Mouse (Mus musculus) forebrain, embryonic 15.5 days (tissue): Measurements from ENCODE around the gene Mylk3. TPM values are rescaled to one million over a fixed set of nuclear protein-coding genes. Genes with fewer than 3 reads are reported as not detected.

ENCODE experiments used
- ATAC-seq: fragments of 200-750 bp; cut with Nextera tagmentation; replicated peaks from 2 replicates; pipeline ENCODE4 v1.8.0; 2017; ENCODE audit warnings: mild to moderate bottlenecking, moderate TSS enrichment, moderate library complexity
- H3K27ac ChIP-seq: fragments of 300-500 bp; sonication (generic); replicated peaks from 2 replicates; pipeline ENCODE4 v1.5.1; 2015; ENCODE audit warnings: mild to moderate bottlenecking, inconsistent platforms
- H3K27me3 ChIP-seq: fragments of 300-500 bp; sonication (generic); 2 replicates; pipeline ENCODE4 v1.6.1; 2015; ENCODE audit warnings: inconsistent platforms
- H3K36me3 ChIP-seq: fragments of 300-500 bp; sonication (generic); 2 replicates; pipeline ENCODE4 v1.6.1; 2015; ENCODE audit warnings: mild to moderate bottlenecking, inconsistent platforms
- H3K4me1 ChIP-seq: fragments of 300-500 bp; sonication (generic); 2 replicates; pipeline ENCODE4 v1.6.1; 2015; ENCODE audit warnings: inconsistent platforms
- H3K4me2 ChIP-seq: fragments of 300-500 bp; sonication (generic); replicated peaks from 2 replicates; pipeline ENCODE4 v1.6.1; 2015; ENCODE audit warnings: mild to moderate bottlenecking, inconsistent platforms
- H3K4me3 ChIP-seq: fragments of 300-500 bp; sonication (generic); 2 replicates; pipeline ENCODE4 v1.5.1; 2015; ENCODE audit warnings: mild to moderate bottlenecking, inconsistent platforms
- H3K9ac ChIP-seq: fragments of 300-500 bp; sonication (generic); replicated peaks from 2 replicates; pipeline ENCODE4 v1.6.1; 2015; ENCODE audit warnings: mild to moderate bottlenecking, inconsistent platforms
- H3K9me3 ChIP-seq: fragments of 300-500 bp; sonication (generic); 2 replicates; pipeline ENCODE4 v1.6.1; 2016; ENCODE audit warnings: inconsistent platforms
- WGBS: fragments of 180-500 bp; shearing (Covaris S2); methylation state at CpG from one replicate; pipeline ENCODE4 v1.1.7; 2015; ENCODE audit warnings: mixed read lengths; 5-methylcytosine and 5-hydroxymethylcytosine counted together
- polyA plus RNA-seq: library from polyadenylated mRNA; unstranded; fragments of >200 nt; fragmentation: Nextera tagmentation; extraction: Ambion mirVana; gene quantifications from 2 replicates; pipeline ENCODE4 v1.2.1, GENCODE M21; 2015

Gene Mylk3
- polyA plus RNA-seq, 1 experiment from 2014 or later = 0.51 TPM

GRCm38 (mm10) chr8:85405961-85406360 is 19.8 kb upstream of the Mylk3 start:
- no peaks in the 10 kb centered on the region for H3K27me3 ChIP-seq
- H3K4me2 ChIP-seq = no peak overlapping the region
- peaks cover 6% of the 10 kb centered on the region; the same call in 1 of the 2 replicates for H3K36me3 ChIP-seq
- H3K27ac ChIP-seq = no peak overlapping the region
- 75% methylated on average over 10 of the region's 10 CpGs for WGBS
- H3K9ac ChIP-seq = no peak overlapping the region
- H3K4me3 ChIP-seq = no peak overlapping the region
- ATAC-seq = no peak
- H3K4me1 ChIP-seq = no peaks in the 10 kb centered on the region
- H3K9me3 ChIP-seq = no peaks in the 10 kb centered on the region

- Histone ChIP-seq H3K27ac (no peak overlapping the region), H3K4me3 (no peak overlapping the region), H3K4me1 (no peaks in the 10 kb centered on the region), H3K36me3 (peaks cover 6% of the 10 kb centered on the region; the same call in 1 of the 2 replicates), H3K9me3 (no peaks in the 10 kb centered on the region), H3K27me3 (no peaks in the 10 kb centered on the region), H3K4me2 (no peak overlapping the region), H3K9ac (no peak overlapping the region)
- 58% methylated on average over 3 of the region's 3 CpGs for whole genome bisulfite sequencing
- 0 out of 2 replicates have a peak, but pooled peaks have one; percentile 51 for ATAC-seq
Measured at GRCm38 (mm10) chr8:85405418-85405817, 19.3 kb upstream of the Mylk3 start.

- no peak overlapping the region for H3K4me3 ChIP-seq
- no peaks in the 10 kb centered on the region for H3K36me3 ChIP-seq
- H3K4me2 ChIP-seq = no peak overlapping the region
- H3K27me3 ChIP-seq = no peaks in the 10 kb centered on the region
- no peaks in the 10 kb centered on the region for H3K4me1 ChIP-seq
- WGBS = 91% methylated on average over 4 of the region's 4 CpGs
- H3K27ac ChIP-seq = no peak overlapping the region
- no peak overlapping the region for H3K9ac ChIP-seq
- no peak for ATAC-seq
- no peaks in the 10 kb centered on the region for H3K9me3 ChIP-seq
Measured at GRCm38 (mm10) chr8:85398548-85398947, 12.4 kb upstream of the Mylk3 start.

- Histone ChIP-seq H3K4me2 (no peak overlapping the region), H3K27ac (no peak overlapping the region), H3K27me3 (no peaks in the 10 kb centered on the region), H3K9me3 (no peaks in the 10 kb centered on the region), H3K4me3 (no peak overlapping the region), H3K4me1 (no peaks in the 10 kb centered on the region), H3K36me3 (no peaks in the 10 kb centered on the region), H3K9ac (no peak overlapping the region)
- no peak for ATAC-seq
- 52% methylated on average over 5 of the region's 5 CpGs for WGBS
Measured at GRCm38 (mm10) chr8:85397508-85397907, 11.4 kb upstream of the Mylk3 start.

- Histone ChIP-seq H3K4me2 (no peak overlapping the region), H3K4me1 (no peaks in the 10 kb centered on the region), H3K27ac (no peak overlapping the region), H3K36me3 (no peaks in the 10 kb centered on the region), H3K9ac (no peak overlapping the region), H3K27me3 (no peaks in the 10 kb centered on the region), H3K4me3 (no peak overlapping the region), H3K9me3 (no peaks in the 10 kb centered on the region)
- 86% methylated on average over 5 of the region's 5 CpGs for WGBS
- ATAC-seq = no peak
Measured at GRCm38 (mm10) chr8:85396432-85397079, 10.4 kb upstream of the Mylk3 start.

- H3K36me3 ChIP-seq = no peaks in the 10 kb centered on the region
- no peak overlapping the region for H3K4me3 ChIP-seq
- 90% methylated on average over 8 of the region's 8 CpGs for WGBS
- no peaks in the 10 kb centered on the region for H3K4me1 ChIP-seq
- ATAC-seq = no peak
- H3K4me2 ChIP-seq = no peak overlapping the region
- H3K9me3 ChIP-seq = no peaks in the 10 kb centered on the region
- no peaks in the 10 kb centered on the region for H3K27me3 ChIP-seq
- no peak overlapping the region for H3K27ac ChIP-seq
- no peak overlapping the region for H3K9ac ChIP-seq
Measured at GRCm38 (mm10) chr8:85395681-85396431, 9.7 kb upstream of the Mylk3 start.

- ATAC-seq = no peak
- 73% methylated on average over 3 of the region's 3 CpGs for WGBS
- no peaks in the 10 kb centered on the region for H3K4me1 ChIP-seq
Measured at GRCm38 (mm10) chr8:85395017-85395416, 8.9 kb upstream of the Mylk3 start.

GRCm38 (mm10) chr8:85393199-85393598 is 7.1 kb upstream of the Mylk3 start:
- Histone ChIP-seq H3K9me3 (no peaks in the 10 kb centered on the region), H3K27ac (no peak overlapping the region), H3K4me3 (no peak overlapping the region), H3K4me2 (no peak overlapping the region), H3K4me1 (no peaks in the 10 kb centered on the region), H3K27me3 (no peaks in the 10 kb centered on the region), H3K36me3 (no peaks in the 10 kb centered on the region), H3K9ac (no peak overlapping the region)
- WGBS = 93% methylated on average over 6 of the region's 6 CpGs
- no peak for ATAC-seq

More at GRCm38 (mm10) chr8:85395017-85395416, 8.9 kb upstream of the Mylk3 start:
- no peak overlapping the region for H3K4me3 ChIP-seq
- H3K4me2 ChIP-seq = no peak overlapping the region
- H3K27me3 ChIP-seq = no peaks in the 10 kb centered on the region
- no peak overlapping the region for H3K27ac ChIP-seq
- no peaks in the 10 kb centered on the region for H3K36me3 ChIP-seq
- H3K9ac ChIP-seq = no peak overlapping the region
- no peaks in the 10 kb centered on the region for H3K9me3 ChIP-seq

- Histone ChIP-seq H3K36me3 (no peaks in the 10 kb centered on the region), H3K4me3 (no peak overlapping the region), H3K9me3 (no peaks in the 10 kb centered on the region), H3K27ac (no peak overlapping the region), H3K9ac (no peak overlapping the region), H3K4me1 (no peaks in the 10 kb centered on the region), H3K27me3 (no peaks in the 10 kb centered on the region), H3K4me2 (no peak overlapping the region)
- WGBS = 77% methylated on average over 1 of the region's 1 CpGs
- no peak for ATAC-seq
Measured at GRCm38 (mm10) chr8:85391438-85391837, 5.3 kb upstream of the Mylk3 start.

GRCm38 (mm10) chr8:85381926-85382325 is 4.2 kb downstream of the Mylk3 start:
- no peak for ATAC-seq
- no peaks in the 10 kb centered on the region for H3K36me3 ChIP-seq
- 84% methylated on average over 4 of the region's 4 CpGs for WGBS
- no peak overlapping the region for H3K4me3 ChIP-seq
- H3K4me1 ChIP-seq = no peaks in the 10 kb centered on the region
- no peaks in the 10 kb centered on the region for H3K27me3 ChIP-seq
- H3K27ac ChIP-seq = no peak overlapping the region
- no peak overlapping the region for H3K4me2 ChIP-seq
- H3K9me3 ChIP-seq = no peaks in the 10 kb centered on the region
- no peak overlapping the region for H3K9ac ChIP-seq

GRCm38 (mm10) chr8:85380824-85381209 is 5.3 kb downstream of the Mylk3 start:
- no peaks in the 10 kb centered on the region for H3K36me3 ChIP-seq
- WGBS = 85% methylated on average over 8 of the region's 8 CpGs
- H3K4me1 ChIP-seq = no peaks in the 10 kb centered on the region
- H3K27ac ChIP-seq = no peak overlapping the region
- no peak overlapping the region for H3K4me2 ChIP-seq
- H3K27me3 ChIP-seq = no peaks in the 10 kb centered on the region
- no peak overlapping the region for H3K9ac ChIP-seq
- no peak overlapping the region for H3K4me3 ChIP-seq
- ATAC-seq = no peak
- H3K9me3 ChIP-seq = no peaks in the 10 kb centered on the region

- H3K4me1 ChIP-seq = no peaks in the 10 kb centered on the region
- 87% methylated on average over 10 of the region's 10 CpGs for WGBS
- no peak overlapping the region for H3K9ac ChIP-seq
- H3K27me3 ChIP-seq = no peaks in the 10 kb centered on the region
- H3K36me3 ChIP-seq = no peaks in the 10 kb centered on the region
- H3K9me3 ChIP-seq = no peaks in the 10 kb centered on the region
- no peak overlapping the region for H3K4me2 ChIP-seq
- H3K27ac ChIP-seq = no peak overlapping the region
- no peak for ATAC-seq
- H3K4me3 ChIP-seq = no peak overlapping the region
Measured at GRCm38 (mm10) chr8:85380123-85380823, 5.9 kb downstream of the Mylk3 start.
